Mouse (Mus musculus) megakaryocyte-erythroid progenitor cell, adult 5-6 weeks (primary cell): ENCODE data around the gene Cyp46a1. TPM values are rescaled to one million over a fixed set of nuclear protein-coding genes. Genes with fewer than 3 reads are reported as not detected.

Source experiments
- ATAC-seq: replicated peaks from 2 replicates; pipeline ENCODE4 v1.8.0; 2016; ENCODE audit warnings: mild to moderate bottlenecking, inconsistent platforms; ENCODE audit not compliant: severe bottlenecking, poor library complexity, low FRiP score, low TSS enrichment
- total RNA-seq, 2 experiments: library from RNA; stranded (forward) in 1 of 2; stranded (reverse) in 1 of 2; fragments of 200-1000, 215-1000 nt in 1 of 2; fragments of >200 nt in 1 of 2; fragmentation: Nextera tagmentation in 1 of 2; gene quantifications; 2 replicates each; pipeline ENCODE4 v1.2.3; 2014 to 2017

Cyp46a1 gene
- 1.0 TPM in 1 of 2 replicates, not detected in the other for total RNA-seq (2014; fragmentation: Nextera tagmentation)
- total RNA-seq (2017), result 0.23 TPM in 1 of 2 replicates, not detected in the other

- ATAC-seq, result peak; percentile 93
Measured at GRCm38 (mm10) chr12:108333895-108334445, at the start of gene Cyp46a1. Gene Cyp46a1, plus strand, starts transcription at chr12:108334381.

GRCm38 (mm10) chr12:108284455-108285224 lies 49.5 kb upstream of the Cyp46a1 start:
- ATAC-seq, result no peak

GRCm38 (mm10) chr12:108285225-108286011 lies 48.8 kb upstream of the Cyp46a1 start:
- no peak for ATAC-seq

GRCm38 (mm10) chr12:108286381-108286780 lies 47.8 kb upstream of the Cyp46a1 start:
- no peak for ATAC-seq

GRCm38 (mm10) chr12:108287011-108287410 lies 47.2 kb upstream of the Cyp46a1 start:
- ATAC-seq, result no peak

GRCm38 (mm10) chr12:108288127-108288880 lies 45.9 kb upstream of the Cyp46a1 start:
- ATAC-seq, result no peak

GRCm38 (mm10) chr12:108292419-108292818 lies 41.8 kb upstream of the Cyp46a1 start:
- peak; percentile 42; the same call in 1 of the 2 replicates for ATAC-seq

GRCm38 (mm10) chr12:108292957-108293356 lies 41.2 kb upstream of the Cyp46a1 start:
- ATAC-seq, result peak; percentile 83

- ATAC-seq, result no peak
Measured at GRCm38 (mm10) chr12:108294620-108295019, 39.6 kb upstream of the Cyp46a1 start.

GRCm38 (mm10) chr12:108297033-108297432 lies 37.1 kb upstream of the Cyp46a1 start:
- 0 out of 2 replicates have a peak, but pooled peaks have one; percentile 57 for ATAC-seq

- no peak for ATAC-seq
Measured at GRCm38 (mm10) chr12:108301006-108301405, 33.2 kb upstream of the Cyp46a1 start.

GRCm38 (mm10) chr12:108303778-108304365 lies 30.3 kb upstream of the Cyp46a1 start:
- no peak for ATAC-seq

- ATAC-seq, result no peak
Measured at GRCm38 (mm10) chr12:108305172-108305571, 29.0 kb upstream of the Cyp46a1 start.

- no peak for ATAC-seq
Measured at GRCm38 (mm10) chr12:108305812-108306794, 28.1 kb upstream of the Cyp46a1 start, which contains the start of gene Hhipl1. Gene Hhipl1, plus strand, starts transcription at chr12:108306270.

- ATAC-seq, result peak; percentile 74; the same call in 1 of the 2 replicates
Measured at GRCm38 (mm10) chr12:108307553-108307952, 26.6 kb upstream of the Cyp46a1 start.

- no peak for ATAC-seq
Measured at GRCm38 (mm10) chr12:108308363-108308856, 25.8 kb upstream of the Cyp46a1 start.

GRCm38 (mm10) chr12:108309116-108309794 lies 24.9 kb upstream of the Cyp46a1 start:
- ATAC-seq, result no peak
